Mouse (Mus musculus) liver, embryonic 14.5 days (tissue): ENCODE measurements around the gene Pi4kb. TPM values are rescaled to one million over a fixed set of nuclear protein-coding genes. Genes with fewer than 3 reads are reported as not detected.

Experiments
- ATAC-seq: fragments of 200-750 bp; cut with Nextera tagmentation; 2 replicates; pipeline ENCODE4 v1.8.0; 2017; ENCODE audit warnings: moderate number of reproducible peaks, mild to moderate bottlenecking, moderate library complexity; ENCODE audit not compliant: insufficient read depth
- DNase-seq, 3 experiments: peaks; one replicate each; pipeline ENCODE4 v3.0.0-alpha.2; 2012 to 2013; ENCODE audit warnings: low read depth in 3 of 3, low spot score in 3 of 3
- H3K27ac ChIP-seq: fragments of 300-500 bp; sonication (generic); 2 replicates; pipeline ENCODE4 v1.5.1; 2014; ENCODE audit warnings: moderate library complexity, mild to moderate bottlenecking, control low read depth, inconsistent platforms
- H3K27me3 ChIP-seq: fragments of 300-500 bp; sonication (generic); 2 replicates; pipeline ENCODE4 v1.6.1; 2014; ENCODE audit warnings: mild to moderate bottlenecking, low read length, moderate library complexity; ENCODE audit not compliant: control insufficient read depth, insufficient read depth
- H3K36me3 ChIP-seq: fragments of 300-500 bp; sonication (generic); replicated peaks from 2 replicates; pipeline ENCODE4 v1.6.1; 2014; ENCODE audit warnings: low read depth; ENCODE audit not compliant: control insufficient read depth, insufficient read depth
- H3K4me1 ChIP-seq, 2 experiments: fragments of 200-500 bp in 1 of 2; fragments of 300-500 bp in 1 of 2; sonication (generic) in 1 of 2; replicated peaks; 2 replicates each; pipeline ENCODE4 v1.6.1; 2012 to 2014; ENCODE audit warnings: antibody characterized with exemption in 1 of 2, inconsistent platforms in 1 of 2, low read length in 1 of 2; ENCODE audit not compliant: control insufficient read depth in 2 of 2, insufficient read depth in 2 of 2
- H3K4me2 ChIP-seq: fragments of 300-500 bp; sonication (generic); 2 replicates; pipeline ENCODE4 v1.6.1; 2014; ENCODE audit warnings: low read depth, mild to moderate bottlenecking, control low read depth, moderate library complexity
- H3K4me3 ChIP-seq, 2 experiments: fragments of 200-500 bp in 1 of 2; fragments of 300-500 bp in 1 of 2; sonication (generic) in 1 of 2; 2 replicates each; pipeline ENCODE4 v1.5.1; 2012 to 2014; ENCODE audit warnings: low read depth in 2 of 2, low read length in 2 of 2, mild to moderate bottlenecking in 2 of 2, control low read depth in 1 of 2, inconsistent platforms in 1 of 2, moderate library complexity in 1 of 2; ENCODE audit not compliant: insufficient read depth in 1 of 2
- H3K9ac ChIP-seq: fragments of 300-500 bp; sonication (generic); replicated peaks from 2 replicates; pipeline ENCODE4 v1.6.1; 2014; ENCODE audit warnings: mild to moderate bottlenecking, control low read depth, moderate library complexity
- H3K9me3 ChIP-seq: fragments of 300-500 bp; sonication (generic); 2 replicates; pipeline ENCODE4 v1.6.1; 2016; ENCODE audit warnings: low read length, mixed read lengths; ENCODE audit not compliant: control insufficient read depth
- CTCF ChIP-seq: IDR thresholded peaks from 2 replicates; pipeline ENCODE4 v1.5.1; 2016; ENCODE audit warnings: antibody characterized with exemption, low read depth, control low read depth
- EP300 ChIP-seq: IDR thresholded peaks from 2 replicates; pipeline ENCODE4 v1.6.1; 2016; ENCODE audit warnings: antibody characterized with exemption, low read depth
- WGBS: fragments of 180-500 bp; shearing (Covaris S2); extraction: QIAGEN DNeasy Blood & Tissue Kit; methylation state at CpG from one replicate; pipeline ENCODE4 v1.1.7; 2014; ENCODE audit not compliant: insufficient replicate concordance; 5-methylcytosine and 5-hydroxymethylcytosine counted together
- polyA plus RNA-seq, 2 experiments: library from polyadenylated mRNA; depleted of rRNA in 1 of 2; stranded (reverse) in 1 of 2; unstranded in 1 of 2; fragments of >200 nt; fragmentation: Nextera tagmentation in 1 of 2; extraction: Ambion mirVana in 1 of 2; gene quantifications; 2 replicates each; pipeline versions ENCODE4 v1.2.1 to v1.2.3; 2012 to 2014

Pi4kb gene
- polyA plus RNA-seq, 2 experiments: 10.0 to 14.0 TPM

DNA sequence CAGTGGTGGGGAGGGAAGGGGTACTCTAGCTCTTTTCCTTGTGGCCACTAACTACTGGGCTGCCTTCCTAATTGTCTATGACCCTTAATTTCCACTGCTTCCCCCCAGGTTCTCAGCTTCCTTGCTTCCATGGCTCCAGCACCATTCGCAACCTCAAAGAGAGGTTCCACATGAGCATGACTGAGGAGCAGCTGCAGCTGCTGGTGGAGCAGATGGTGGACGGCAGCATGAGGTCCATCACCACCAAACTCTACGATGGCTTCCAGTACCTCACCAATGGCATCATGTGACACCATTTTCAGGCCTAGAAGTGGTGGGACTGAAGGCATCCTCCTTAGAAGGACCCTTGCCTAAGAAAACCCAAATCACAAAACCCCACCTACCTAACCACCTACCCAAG, 31.1 kb downstream of the Pi4kb start:
- ATAC-seq (no peak), DNase-seq (no peak)
- no peak overlapping the region for H3K27ac ChIP-seq
- 70% methylated on average over 3 of the region's 3 CpGs for WGBS
- H3K4me2 ChIP-seq: no peak overlapping the region
- no peaks in the 10 kb centered on the region for H3K9me3 ChIP-seq
- H3K4me1 ChIP-seq: peaks cover 0 to 6% of the 10 kb centered on the region in 2 experiments; a peak in 2 of 4 replicates
- H3K4me3 ChIP-seq: no peak overlapping the region
- TF ChIP-seq EP300 (no peak), CTCF (no peak)
- peaks cover 53% of the 10 kb centered on the region for H3K36me3 ChIP-seq
- no peak overlapping the region for H3K9ac ChIP-seq
- H3K27me3 ChIP-seq: no peaks in the 10 kb centered on the region

- Histone ChIP-seq H3K9ac (no peak overlapping the region), H3K36me3 (peaks cover 61% of the 10 kb centered on the region), H3K27ac (no peak overlapping the region), H3K4me3 (no peak overlapping the region), H3K4me1 (peaks cover 0 to 6% of the 10 kb centered on the region in 2 experiments; a peak in 2 of 4 replicates), H3K9me3 (no peaks in the 10 kb centered on the region), H3K4me2 (no peak overlapping the region), H3K27me3 (no peaks in the 10 kb centered on the region)
- WGBS: 85% methylated on average over 9 of the region's 9 CpGs
- no peak for ATAC-seq
- no peak for TF ChIP-seq EP300
- TF ChIP-seq CTCF: no peak
- no peak for DNase-seq
These were observed 33.2 kb downstream of the Pi4kb start for GRCm38 (mm10) chr3:95007706-95008105.

GRCm38 (mm10) chr3:95010396-95010795, 35.9 kb downstream of the Pi4kb start:
- WGBS: 71% methylated on average over 7 of the region's 7 CpGs
- H3K36me3 ChIP-seq: peaks cover 50% of the 10 kb centered on the region
- no peaks in the 10 kb centered on the region for H3K27me3 ChIP-seq
- no peaks in the 10 kb centered on the region for H3K9me3 ChIP-seq
- no peak for TF ChIP-seq EP300
- no peak for TF ChIP-seq CTCF
- no peak overlapping the region for H3K4me2 ChIP-seq
- H3K27ac ChIP-seq: no peak overlapping the region
- H3K9ac ChIP-seq: no peak overlapping the region
- H3K4me1 ChIP-seq: peaks cover 4 to 6% of the 10 kb centered on the region in 2 experiments
- no peak overlapping the region for H3K4me3 ChIP-seq
- ATAC-seq: no peak
- DNase-seq: no peak

DNA sequence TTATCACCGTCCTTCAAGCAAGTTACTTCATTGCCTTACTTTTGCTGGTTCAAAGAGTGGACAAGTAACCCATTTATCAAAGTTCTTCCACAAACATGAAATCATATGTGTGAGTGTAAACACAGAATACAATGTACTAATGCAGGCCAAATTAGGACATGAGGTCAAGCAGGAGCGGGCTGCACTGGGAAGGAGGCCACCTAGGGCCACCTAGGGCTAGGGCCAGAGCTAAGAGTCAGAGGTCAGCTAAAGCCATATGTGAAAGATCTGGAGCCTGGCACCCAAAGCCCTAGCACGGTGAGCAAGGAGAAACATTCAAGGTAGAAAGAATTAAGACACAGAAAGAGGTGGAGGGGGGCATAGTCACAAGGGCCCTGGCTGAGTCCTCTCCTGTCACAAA, 38.5 kb downstream of the Pi4kb start:
- Histone ChIP-seq H3K9ac (peak overlapping the region; percentile 23; the same call in 1 of the 2 replicates), H3K27me3 (no peaks in the 10 kb centered on the region), H3K4me3 (no peak overlapping the region), H3K27ac (no peak overlapping the region), H3K36me3 (peaks cover 39% of the 10 kb centered on the region), H3K4me1 (peaks cover 10 to 11% of the 10 kb centered on the region in 2 experiments), H3K9me3 (no peaks in the 10 kb centered on the region), H3K4me2 (no peak overlapping the region)
- TF ChIP-seq EP300: no peak
- TF ChIP-seq CTCF: no peak
- DNase-seq: no peak
- 97% methylated on average over 3 of the region's 3 CpGs for WGBS
- no peak for ATAC-seq

DNA sequence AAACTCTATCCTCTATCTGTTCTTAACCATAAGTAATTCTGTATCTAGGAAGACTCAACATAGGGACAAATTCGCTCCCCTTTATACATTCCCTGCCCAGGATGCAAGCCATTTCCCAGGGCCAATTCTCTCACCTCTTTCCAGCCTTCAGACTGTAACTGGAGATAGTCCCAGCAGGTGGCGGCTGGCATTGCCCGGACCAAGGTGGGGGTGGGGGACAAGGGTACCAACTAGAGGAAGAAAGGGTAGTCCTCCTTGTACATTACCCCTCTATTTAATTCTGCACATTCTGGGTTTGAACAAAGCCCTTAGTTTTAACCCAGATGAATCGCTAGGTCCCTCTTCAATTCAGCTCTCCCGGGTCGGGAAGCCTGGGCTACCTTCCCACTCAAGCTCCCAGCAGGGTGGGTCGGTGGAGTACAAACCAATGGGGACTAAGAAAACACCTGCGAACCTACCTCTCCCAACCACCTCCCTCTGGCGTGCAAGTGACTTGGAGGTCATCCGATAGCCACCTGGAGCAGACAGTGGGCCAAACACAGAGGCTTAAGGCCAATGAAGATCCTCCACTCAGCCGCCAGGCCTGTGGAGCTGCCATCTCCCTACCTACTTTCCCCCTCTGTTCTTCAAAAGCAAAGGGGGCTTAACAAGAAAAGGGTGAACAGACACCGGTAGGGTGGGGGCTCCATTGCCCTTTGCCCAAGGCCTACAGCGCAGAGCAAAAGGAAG, 39.3 kb downstream of the Pi4kb start:
- 26% methylated on average over 13 of the region's 13 CpGs for WGBS
- Histone ChIP-seq H3K4me3 (peak overlapping the region; percentile 70 to 84), H3K4me2 (peak overlapping the region; percentile 99), H3K27me3 (no peaks in the 10 kb centered on the region), H3K36me3 (peaks cover 31% of the 10 kb centered on the region), H3K4me1 (peaks cover 10 to 11% of the 10 kb centered on the region in 2 experiments), H3K9ac (peak overlapping the region; percentile 82), H3K9me3 (no peaks in the 10 kb centered on the region), H3K27ac (peak overlapping the region; percentile 40; the same call in 1 of the 2 replicates)
- no peak for DNase-seq
- no peak for ATAC-seq
- TF ChIP-seq EP300 (no peak), CTCF (peak; percentile 15; the same call in 1 of the 2 replicates)
